Mouse (Mus musculus) brain, embryonic 18.5 days (tissue): ENCODE results near the gene Gadl1.

Experiments used
- DNase-seq: peaks from one replicate; pipeline ENCODE4 v3.0.0-alpha.2; 2012; ENCODE audit warnings: low read depth, low spot score

Gadl1 gene

DNA sequence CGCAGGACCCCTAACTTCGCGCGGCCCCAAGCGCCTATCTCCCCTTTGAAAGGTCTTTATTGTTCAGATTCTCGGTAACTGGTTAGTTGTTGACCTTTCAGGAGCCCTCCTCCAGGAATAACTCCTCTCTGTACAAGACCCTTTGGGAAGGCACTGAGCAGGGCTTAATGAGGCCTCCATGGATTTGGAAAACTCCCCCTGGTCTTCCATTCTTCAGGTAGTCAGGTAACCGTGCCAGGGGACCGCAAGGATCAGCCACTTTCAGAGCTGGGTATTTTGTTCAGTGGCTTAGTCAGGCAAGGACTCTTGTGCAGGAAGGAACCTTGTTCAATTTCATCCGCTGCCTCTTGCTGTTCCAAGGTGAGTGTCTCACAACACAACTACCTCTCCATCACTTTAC is at the start of gene Gadl1:
Gene Gadl1 (plus strand): TSS at position 301 of the 400 bp plus-strand sequence.
- no peak for DNase-seq

DNA sequence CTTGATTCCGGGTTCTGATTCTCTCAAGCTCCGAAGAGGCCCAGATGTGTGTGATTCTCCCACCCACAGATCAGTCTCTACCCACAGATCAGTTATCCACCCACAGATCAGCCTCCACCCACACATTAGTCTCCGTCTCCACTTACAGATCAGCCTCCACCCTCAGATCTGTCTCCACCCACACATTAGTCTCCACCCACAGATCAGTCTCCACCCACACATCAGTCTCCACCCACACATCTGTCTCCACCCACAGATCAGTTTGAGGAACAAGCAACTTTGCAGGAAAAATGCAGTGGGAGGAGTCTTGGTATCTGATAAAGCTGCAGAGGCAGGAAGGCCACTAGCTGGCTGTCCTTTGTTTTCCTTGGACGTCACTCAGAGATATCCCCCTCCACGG is 46.5 kb upstream of the Gadl1 start:
- DNase-seq, result no peak

DNA sequence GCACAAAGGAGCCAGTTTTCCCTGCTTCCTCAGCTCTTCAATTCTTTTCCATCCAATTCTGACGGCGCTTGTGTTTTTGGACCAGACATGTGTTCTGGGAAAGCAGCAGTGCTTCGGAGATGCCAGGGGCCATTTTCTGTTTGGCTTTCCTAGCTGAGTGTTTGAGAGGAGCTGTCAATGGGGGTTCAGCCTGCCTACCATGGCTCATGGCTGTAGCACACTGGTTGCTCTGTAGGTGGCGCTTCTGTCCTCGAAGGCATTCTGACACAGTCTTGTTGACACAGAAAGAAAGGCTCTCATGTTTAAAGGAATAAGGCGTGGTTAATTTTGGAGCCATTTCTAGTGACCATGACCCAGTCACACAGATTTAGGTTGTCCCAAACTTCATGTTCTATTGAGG is 45.9 kb upstream of the Gadl1 start:
- no peak for DNase-seq

DNA sequence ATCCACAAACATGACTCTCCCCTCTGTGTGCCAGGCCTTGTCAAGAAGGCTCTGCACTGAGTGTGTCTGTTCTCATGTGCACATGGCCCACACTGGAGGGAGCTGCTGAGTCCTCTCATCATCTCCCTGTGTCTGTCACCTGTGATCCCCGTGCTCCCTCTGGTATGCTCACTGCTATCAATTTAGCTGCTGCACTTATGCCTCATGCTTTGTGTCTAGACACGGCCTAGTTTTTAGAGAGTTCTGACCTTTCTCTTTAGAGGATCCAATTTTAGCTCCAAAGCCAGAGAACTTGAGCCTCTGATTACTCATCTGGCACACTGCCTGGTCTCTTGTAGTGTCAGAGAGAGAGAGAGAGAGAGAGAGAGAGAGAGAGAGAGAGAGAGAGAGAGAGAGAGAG is 42.0 kb upstream of the Gadl1 start:
- no peak for DNase-seq

DNA sequence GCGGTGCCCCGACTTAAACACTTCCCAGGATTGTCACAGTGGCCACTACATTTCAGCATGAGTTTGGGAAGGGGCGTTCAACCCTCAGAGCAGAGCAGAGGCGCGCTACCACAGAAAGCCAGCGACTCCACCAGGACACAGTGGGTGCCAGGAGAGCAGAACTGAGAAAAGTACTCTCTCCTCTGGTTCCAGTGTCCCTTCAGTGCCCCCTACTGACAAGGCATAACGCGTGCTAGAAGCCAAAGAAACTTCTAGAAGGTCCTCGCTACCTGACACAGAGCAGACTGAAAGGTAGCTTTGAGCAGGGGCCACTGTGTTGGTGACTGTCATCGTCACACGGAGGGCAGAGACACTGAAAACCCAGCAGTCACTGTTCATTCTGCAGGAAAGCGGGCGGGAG is 39.1 kb upstream of the Gadl1 start:
- DNase-seq, result no peak

DNA sequence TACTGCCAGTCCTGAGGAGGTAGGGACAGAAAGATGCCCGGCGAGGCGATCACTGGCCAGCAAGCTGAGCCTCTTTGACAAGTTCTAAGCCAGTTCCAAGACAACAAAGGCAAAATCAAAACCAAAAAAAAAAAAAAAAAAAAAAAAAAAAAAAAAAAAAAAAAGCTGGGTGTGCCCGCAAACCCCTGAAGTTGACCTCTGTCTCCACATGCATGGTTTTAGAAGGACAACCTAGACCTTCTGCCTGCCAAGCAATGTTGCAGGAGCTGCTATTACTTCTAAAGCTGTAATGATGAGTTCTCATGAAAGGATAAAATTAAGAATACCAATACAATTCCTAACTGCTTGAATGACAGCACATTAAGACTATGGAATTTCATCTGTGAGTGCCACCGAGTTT is 38.6 kb upstream of the Gadl1 start:
- no peak for DNase-seq

DNA sequence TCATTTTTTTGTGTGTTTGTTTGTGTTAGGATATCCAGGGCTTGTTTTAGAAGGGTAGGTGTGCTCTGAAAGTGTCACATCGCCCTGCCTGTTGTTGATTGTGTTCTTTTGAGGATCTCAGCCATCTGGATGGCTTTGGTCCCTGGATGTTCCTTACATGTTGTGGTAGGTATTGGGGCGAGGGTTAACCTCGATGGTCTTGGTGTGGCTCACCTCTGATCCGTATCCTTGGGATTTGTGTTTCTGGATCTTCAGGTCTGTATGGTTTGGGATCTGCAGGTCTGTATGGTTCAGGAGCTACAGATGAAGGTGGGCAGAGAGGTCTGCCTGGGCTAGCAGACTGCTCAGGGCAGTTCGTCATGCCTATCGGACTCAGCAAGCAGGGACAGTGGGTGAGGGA is 28.8 kb upstream of the Gadl1 start:
- no peak for DNase-seq

DNA sequence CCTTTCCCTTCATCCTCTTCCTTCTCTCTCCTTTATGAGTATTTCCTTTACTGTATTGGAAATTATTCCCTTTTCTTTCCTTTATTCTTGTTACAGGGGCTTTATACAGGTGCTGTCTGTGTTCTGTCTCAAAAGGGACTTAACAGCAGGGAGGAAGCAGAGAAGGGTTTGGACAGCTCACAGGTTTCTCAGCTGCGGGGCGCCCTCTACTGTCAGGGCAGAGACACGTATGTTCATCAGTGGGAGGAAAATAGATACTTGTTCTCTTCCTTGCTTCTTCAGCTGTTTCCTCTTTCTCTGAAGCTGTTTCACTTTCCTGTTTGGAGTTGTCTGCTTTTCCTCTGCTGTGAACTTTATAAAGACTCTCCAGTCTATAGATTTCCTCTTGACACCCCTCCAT is 28.1 kb upstream of the Gadl1 start:
- no peak for DNase-seq

DNA sequence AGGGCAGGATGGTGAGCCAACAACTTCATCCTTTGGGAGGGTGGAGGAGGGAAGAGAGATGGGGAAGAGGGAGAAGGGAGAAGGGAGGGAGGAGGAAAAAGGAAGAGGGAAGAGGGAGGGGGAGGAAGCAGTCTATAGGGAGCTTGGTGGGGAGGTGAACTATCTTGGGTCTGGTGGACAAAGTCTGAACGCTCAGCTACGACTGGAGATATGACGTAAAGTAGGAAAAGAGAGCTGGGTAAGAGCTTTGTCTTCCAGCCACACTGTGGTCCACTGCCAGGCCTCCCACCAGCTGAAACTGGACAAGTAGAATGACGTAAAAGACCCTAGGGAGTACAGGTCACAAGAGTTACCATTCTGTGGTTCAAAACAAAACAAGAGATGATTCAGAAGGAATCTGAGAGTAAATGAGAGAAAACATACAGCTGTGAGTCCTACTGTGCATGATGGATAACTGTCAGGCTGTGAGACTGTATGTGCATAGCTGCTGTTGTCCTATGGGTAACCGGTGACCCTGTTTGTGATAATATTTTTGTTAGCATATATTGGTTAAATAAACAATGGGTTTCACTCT is 26.5 kb upstream of the Gadl1 start:
- no peak for DNase-seq

DNA sequence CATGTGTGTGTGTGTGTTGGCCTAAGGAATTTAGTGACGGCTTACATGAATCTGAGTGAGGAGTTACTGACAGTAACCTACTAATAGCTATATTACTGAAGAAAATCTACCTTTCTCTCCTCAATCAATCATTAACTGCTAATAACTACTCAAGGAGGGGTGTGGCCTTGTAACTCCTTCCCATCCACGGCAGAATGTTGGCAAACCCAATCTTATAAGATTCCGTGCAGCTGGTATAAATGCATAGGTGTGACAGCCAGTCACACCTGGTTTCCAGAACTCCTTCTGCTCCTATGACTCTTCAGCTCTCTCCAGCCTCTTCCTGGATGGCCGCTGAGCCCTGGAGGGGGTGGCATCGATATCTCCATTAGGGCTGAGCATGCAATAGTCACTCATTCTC is 25.8 kb upstream of the Gadl1 start:
- DNase-seq, result no peak

DNA sequence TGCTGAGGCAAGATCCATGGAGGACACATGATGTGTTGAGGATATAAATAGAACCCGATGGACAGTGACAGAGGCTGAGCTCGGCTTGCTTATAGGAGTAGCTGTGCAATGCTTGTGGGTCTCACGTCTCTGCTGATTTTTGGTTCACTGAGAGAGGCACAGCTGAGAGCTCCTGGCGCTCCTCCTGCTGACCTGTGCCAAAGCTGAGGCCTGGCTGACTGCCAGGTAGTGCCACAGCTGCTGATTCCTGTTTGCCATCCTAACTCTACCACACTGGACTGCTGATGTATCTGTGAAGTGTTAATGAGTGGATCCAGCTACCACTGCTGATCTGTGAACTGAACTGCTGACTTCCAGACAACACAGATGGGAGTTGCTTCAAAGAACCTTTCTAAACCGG is 21.7 kb upstream of the Gadl1 start:
- no peak for DNase-seq

DNA sequence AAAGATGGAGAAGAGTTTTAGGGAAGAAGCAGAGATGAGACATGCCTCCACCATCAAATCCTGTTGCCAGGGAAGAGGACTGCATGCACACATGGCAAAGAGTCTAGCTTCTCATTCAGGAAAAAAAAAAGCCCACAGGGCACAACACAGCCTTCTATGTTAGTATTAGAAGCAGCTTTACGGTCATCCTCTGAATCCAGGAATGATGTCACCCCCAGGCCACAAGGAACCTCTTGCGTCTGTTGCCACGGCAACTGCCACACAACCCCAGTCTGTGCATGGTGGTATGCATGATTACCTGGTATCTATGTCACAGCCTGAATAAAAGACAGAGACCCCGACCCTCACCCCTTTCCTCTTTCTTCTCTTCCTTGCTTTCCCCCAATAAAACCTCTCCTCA is 16.1 kb upstream of the Gadl1 start:
- DNase-seq, result no peak

DNA sequence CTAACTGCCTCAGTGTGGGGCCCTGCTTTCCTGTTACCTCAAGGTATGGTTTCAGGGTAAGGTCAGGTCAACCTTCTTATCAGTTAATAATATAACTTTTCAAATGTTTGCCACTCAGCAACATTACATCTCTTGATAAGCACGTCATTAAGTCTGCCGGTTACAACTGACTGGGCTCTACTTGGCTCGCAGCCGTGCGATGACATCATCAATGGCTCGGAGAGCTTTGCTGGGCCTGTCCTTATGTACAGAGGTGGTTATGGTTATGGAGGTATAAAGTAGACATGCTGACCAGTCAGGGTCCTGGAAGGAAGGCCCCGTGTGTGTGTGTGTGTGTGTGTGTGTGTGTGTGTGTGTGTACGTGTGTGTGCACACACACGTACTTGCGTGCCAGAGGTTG is 15.3 kb upstream of the Gadl1 start:
- DNase-seq, result no peak

DNA sequence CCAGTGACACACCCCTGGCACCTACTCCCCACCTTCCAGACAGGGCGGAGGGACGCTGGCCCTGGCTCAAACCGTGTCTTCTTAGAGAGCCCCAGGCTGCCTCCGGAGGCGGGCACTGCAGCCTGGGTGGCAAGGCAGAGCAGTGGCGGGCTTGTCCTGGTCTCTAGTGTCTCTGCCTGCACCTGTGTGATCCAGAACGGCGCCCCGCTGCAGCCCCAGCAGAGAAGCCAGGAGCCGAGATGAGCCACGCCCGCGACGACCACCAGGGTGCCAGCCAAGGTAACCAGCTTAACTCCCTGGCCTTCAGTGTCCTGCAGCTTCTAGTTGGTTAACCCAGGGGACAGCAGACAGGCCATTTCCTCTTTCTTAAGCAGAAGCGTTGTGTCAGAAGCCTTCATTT is 930 bp upstream of the Gadl1 start:
- no peak for DNase-seq

DNA sequence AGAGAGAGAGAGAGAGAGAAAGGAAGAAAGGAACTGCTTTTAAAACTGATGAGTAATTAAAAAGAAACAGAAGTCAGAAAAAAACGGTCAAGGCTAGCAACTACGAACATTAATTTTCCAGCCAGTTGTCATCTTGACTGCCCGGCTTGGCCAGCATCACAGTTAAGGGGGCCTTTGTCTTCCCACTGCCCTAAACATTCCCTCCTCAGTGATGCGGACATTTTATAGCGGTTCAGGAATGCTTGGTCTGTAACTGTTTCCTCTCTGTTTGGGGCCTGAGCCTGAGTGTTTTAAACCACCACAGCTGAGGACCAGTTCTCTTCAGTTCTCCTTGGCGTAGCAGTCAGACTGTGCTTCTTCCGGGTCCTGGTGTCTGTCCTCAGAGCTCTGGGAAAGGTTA is 4.8 kb downstream of the Gadl1 start:
- DNase-seq, result no peak

DNA sequence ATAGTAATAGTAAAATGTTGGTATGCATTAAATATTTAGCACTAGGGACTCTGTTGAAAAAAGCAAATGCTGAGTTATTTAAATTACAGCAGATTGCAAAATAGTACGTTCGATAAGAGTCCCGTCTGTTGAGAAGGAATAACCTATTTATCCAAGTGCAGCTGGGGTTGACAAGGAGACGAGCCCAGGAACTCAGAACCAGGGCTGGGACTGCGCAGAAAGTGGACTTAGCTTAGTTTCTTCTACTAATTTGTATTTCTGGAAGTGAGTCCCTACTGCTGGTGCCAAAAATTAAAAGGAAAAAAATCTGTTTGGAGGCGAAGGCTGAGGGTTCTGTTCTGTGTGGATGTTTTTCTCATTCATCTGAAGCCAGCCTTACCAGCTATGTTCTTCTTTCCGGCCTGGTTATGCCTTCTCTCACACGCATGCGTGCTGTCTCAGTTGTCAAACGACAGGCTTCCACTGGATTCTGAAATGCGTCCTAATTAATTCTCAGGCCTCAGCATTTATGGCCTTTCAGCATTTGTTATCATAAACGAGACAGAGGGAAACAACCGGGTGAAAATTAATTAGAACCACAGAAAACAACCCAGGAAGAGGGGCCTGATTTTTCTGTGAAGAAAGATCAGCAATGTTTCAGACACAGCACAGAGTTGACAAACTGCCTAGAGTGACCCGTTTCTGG is 6.5 kb downstream of the Gadl1 start:
- no peak for DNase-seq

DNA sequence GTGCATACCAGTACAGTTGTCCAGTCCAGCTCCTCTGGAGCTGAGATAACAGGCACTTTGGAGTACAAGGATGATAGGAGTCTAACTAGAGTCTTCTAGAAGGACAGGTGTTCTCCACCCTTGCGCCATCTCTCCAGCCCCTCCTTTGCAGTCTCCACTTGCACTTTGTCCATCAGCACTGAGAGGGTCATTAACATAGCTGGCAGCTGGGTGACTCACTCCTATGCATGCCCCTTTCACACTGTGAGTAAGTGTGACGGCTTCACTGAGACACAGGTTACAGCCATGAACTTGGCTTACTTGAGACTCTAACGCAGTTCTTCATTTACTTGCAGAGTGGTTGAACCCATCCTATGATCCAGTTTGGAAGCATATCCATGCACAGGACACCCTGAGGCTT is 10.5 kb downstream of the Gadl1 start:
- no peak for DNase-seq

DNA sequence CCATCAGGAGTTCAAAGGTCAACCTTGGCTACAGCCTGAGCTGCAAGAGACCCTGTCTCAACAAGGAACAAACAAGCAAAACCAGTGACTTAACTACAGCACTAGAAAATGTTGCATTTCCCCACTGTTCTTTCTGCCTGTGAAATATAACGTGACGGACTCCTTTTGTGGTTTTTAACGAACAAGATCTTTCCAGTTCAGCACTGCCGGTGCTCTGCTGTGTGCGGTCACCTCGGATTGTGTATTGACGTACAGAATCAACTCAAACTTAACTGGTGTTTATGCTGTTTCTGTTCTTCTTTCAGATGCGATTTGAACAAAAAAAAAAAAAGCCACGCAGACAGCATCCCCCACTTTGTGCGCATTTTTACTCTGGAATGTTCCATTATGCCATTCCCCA is 13.4 kb downstream of the Gadl1 start:
- DNase-seq, result no peak

DNA sequence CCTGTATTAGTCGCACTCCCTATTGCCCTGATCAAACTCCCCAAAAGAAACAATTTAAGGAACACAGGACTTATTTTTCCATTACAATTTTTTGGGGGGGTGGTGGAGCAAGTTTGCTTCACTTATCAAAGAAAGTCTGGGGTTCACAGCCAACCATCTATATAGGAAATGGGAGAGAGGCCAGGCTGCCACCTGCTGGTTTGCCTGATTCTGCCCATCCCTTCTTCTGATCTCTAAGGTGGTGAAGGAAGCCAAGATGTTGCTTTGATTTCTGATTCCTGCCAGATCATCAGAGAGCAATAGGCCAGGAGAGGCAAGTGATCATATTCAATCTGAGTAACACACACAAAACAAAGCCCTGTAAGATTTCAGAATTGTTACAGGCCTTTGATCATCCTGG is 14.8 kb downstream of the Gadl1 start:
- no peak for DNase-seq

DNA sequence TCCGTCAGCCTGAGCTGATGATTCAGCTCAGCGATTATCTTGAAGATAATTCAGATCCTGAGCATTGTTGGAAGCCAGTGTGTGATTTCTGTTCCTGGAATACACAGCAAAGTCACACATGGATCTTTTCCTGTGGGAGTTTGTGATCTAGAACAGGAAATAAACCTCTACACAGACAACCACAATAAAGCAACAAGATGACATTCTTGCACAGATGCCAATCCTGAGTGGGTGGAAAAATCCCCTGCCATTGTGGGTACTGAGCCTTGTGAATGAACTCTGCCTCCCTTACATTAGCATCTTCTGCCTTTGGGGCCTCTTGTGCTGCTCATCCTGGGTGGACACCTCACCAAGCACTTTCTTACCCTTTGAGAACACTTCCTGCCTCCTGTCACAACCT is 22.5 kb downstream of the Gadl1 start:
- no peak for DNase-seq

DNA sequence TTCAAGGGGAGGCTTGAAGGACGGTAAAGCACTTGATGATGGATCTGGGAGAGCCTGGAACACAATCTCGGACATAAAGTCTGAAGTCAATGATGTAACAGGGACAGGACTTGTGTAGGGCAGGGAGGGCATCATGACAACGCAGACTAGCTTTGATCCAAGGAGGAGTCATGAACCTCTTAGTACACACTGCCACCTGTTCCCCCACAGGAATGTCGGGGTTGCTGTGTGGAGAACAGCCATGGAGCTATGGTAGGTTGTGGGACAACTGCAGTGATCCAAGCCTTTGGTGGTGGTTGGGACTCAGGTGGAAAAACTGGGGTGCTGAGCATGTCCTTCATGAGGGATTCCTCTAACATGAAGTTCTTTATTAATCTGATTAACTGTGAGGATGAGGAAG is 23.5 kb downstream of the Gadl1 start:
- DNase-seq, result no peak

DNA sequence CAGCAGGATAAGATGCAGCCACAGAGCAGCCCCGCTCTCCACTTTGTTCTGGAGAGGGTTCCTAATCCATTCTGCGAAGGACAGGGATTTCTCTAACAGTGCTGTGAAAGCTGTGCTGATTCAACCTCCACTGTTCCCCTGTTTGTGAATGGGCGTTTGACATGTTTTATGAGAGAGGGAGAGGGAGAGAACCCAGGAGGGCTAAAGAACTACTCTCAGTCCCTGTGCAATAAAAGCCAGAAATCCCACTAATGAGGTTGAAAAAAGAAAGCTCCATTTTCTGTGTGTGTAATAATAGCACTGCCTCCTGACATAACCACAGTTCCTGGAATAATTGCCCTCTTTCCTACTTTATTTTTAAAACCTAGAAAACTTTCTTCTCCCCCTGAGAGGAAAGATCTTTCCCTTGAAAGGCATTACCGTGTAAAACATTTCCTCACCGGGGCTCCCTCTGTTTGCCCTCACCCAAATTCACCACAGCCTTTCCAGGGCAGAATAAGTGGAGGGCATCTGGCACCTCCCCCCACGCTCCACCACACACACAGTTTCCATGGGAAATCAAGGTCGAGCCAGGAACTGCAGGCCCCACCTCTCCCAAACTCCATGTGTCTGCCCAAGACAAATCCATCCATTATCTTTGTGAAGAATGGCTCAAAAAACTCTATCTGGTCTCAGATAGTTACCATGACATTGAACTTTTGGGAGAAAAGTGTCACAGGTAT is 24.1 kb downstream of the Gadl1 start:
- no peak for DNase-seq

DNA sequence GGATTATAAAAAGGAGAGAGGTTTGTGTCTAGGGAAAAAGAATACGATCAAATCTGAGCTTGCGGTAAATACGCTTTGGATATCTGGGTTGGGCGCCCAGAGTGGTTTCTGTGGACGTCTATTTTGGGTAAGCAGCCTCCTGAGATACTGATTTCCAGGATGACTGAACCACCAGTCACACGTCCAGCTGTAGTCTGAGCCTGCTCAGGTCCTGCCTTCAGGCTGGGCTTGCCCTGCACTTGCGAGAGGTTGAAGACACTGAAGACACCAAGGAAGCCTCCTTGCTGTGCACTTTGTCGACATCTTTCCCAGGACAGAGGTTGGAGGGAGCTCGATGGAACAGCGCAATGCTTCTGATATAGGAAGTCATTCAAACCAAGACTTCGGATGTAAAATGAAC is 25.0 kb downstream of the Gadl1 start:
- DNase-seq, result no peak
